Mouse (Mus musculus) myocyte (in vitro differentiated cells): Measurements from ENCODE around the gene Tmprss5. TPM values are rescaled to one million over a fixed set of nuclear protein-coding genes. Genes with fewer than 3 reads are reported as not detected.

Experiments used
- H3K27me3 ChIP-seq: one replicate; pipeline ENCODE4 v1.6.1; 2011; ENCODE audit not compliant: control insufficient read depth, insufficient read depth, insufficient read length
- H3K36me3 ChIP-seq: one replicate; pipeline ENCODE4 v1.6.1; 2011; ENCODE audit not compliant: control insufficient read depth, insufficient read depth
- H3K4me2 ChIP-seq: one replicate; pipeline ENCODE4 v1.6.1; 2011; ENCODE audit warnings: low read depth, control low read depth
- H3K4me3 ChIP-seq: one replicate; pipeline ENCODE4 v1.5.1; 2011; ENCODE audit warnings: mild to moderate bottlenecking, control low read depth, moderate library complexity
- H3K79me2 ChIP-seq: one replicate; pipeline ENCODE4 v1.6.1; 2011; ENCODE audit not compliant: control insufficient read depth, insufficient read depth
- H3ac ChIP-seq: one replicate; pipeline ENCODE4 v1.6.1; 2011; ENCODE audit not compliant: control insufficient read depth, insufficient read length
- CEBPB ChIP-seq: IDR thresholded peaks from 2 replicates; pipeline ENCODE4 v1.6.1; 2011; ENCODE audit warnings: mild to moderate bottlenecking, moderate library complexity; ENCODE audit not compliant: poor library complexity, insufficient read depth, severe bottlenecking
- E2F4 ChIP-seq: IDR thresholded peaks from one replicate; pipeline ENCODE4 v1.6.1; 2011; ENCODE audit warnings: mild to moderate bottlenecking, control low read depth, moderate library complexity; ENCODE audit not compliant: insufficient read depth
- MAX ChIP-seq: IDR thresholded peaks from one replicate; pipeline ENCODE4 v1.6.1; 2011; ENCODE audit warnings: low read depth, mild to moderate bottlenecking, control low read depth
- MYOD1 ChIP-seq, 3 experiments: IDR thresholded peaks; one replicate each; pipeline ENCODE4 v1.6.1; 2011; ENCODE audit warnings: control low read depth in 2 of 3, low read depth in 2 of 3, mild to moderate bottlenecking in 2 of 3, moderate library complexity in 1 of 3; ENCODE audit not compliant: insufficient read length in 2 of 3, control insufficient read depth in 1 of 3
- MYOG ChIP-seq, 3 experiments: IDR thresholded peaks; one replicate each; pipeline ENCODE4 v1.6.1; 2011; ENCODE audit warnings: control low read depth in 2 of 3, low read depth in 2 of 3, mild to moderate bottlenecking in 2 of 3; ENCODE audit not compliant: insufficient read length in 2 of 3, control insufficient read depth in 1 of 3, insufficient read depth in 1 of 3
- POLR2A ChIP-seq: IDR thresholded peaks from one replicate; pipeline ENCODE4 v1.6.1; 2011; ENCODE audit warnings: low read depth, mild to moderate bottlenecking, control low read depth, moderate library complexity; ENCODE audit not compliant: insufficient read length
- POLR2AphosphoS2 ChIP-seq: IDR thresholded peaks from one replicate; pipeline ENCODE4 v1.6.1; 2011; ENCODE audit warnings: low read depth, control low read depth; ENCODE audit not compliant: insufficient read length
- REST ChIP-seq: IDR thresholded peaks from one replicate; pipeline ENCODE4 v1.6.1; 2011; ENCODE audit warnings: mild to moderate bottlenecking, control low read depth, moderate library complexity; ENCODE audit not compliant: insufficient read depth, insufficient read length
- SRF ChIP-seq: IDR thresholded peaks from one replicate; pipeline ENCODE4 v1.6.1; 2011; ENCODE audit warnings: low read depth; ENCODE audit not compliant: control insufficient read depth, insufficient read length
- TCF12 ChIP-seq: IDR thresholded peaks from one replicate; pipeline ENCODE4 v1.6.1; 2011; ENCODE audit warnings: mild to moderate bottlenecking, control low read depth; ENCODE audit not compliant: poor library complexity, insufficient read depth, severe bottlenecking
- TCF3 ChIP-seq: IDR thresholded peaks from one replicate; pipeline ENCODE4 v1.6.1; 2011; ENCODE audit warnings: low read depth, control low read depth; ENCODE audit not compliant: insufficient read length
- USF1 ChIP-seq: IDR thresholded peaks from one replicate; pipeline ENCODE4 v1.6.1; 2011; ENCODE audit warnings: low read depth, mild to moderate bottlenecking, control low read depth, moderate library complexity
- polyA plus RNA-seq: library from polyadenylated mRNA; unstranded; fragments of >200 nt; fragmentation: generic; extraction: Trizol; gene quantifications from one replicate; pipeline ENCODE4 v1.2.1, GENCODE M21; 2012; ENCODE audit warnings: missing spikeins

Tmprss5 gene
- polyA plus RNA-seq: not detected

- no peak for TF ChIP-seq MYOD1 (IDR thresholded peaks at IDR 0.05; ENCODE audit: control insufficient read depth in 1 of 3, insufficient read length in 2 of 3, low read depth in 2 of 3)
- TF ChIP-seq SRF: no peak
- no peak for TF ChIP-seq POLR2A
- TF ChIP-seq TCF3: no peak
- no peak for TF ChIP-seq E2F4
- no peak for TF ChIP-seq REST
- TF ChIP-seq CEBPB: no peak
- TF ChIP-seq MAX: no peak
- no peak for TF ChIP-seq USF1
- TF ChIP-seq TCF12: no peak
- no peak for TF ChIP-seq POLR2AphosphoS2
- no peak for TF ChIP-seq MYOG (IDR thresholded peaks at IDR 0.05; ENCODE audit: control insufficient read depth in 1 of 3, insufficient read depth in 1 of 3, insufficient read length in 2 of 3, low read depth in 2 of 3)
- Histone ChIP-seq H3K27me3 (no peaks in the 10 kb centered on the region), H3ac (no peak within 1 kb of the TSS), H3K4me3 (no peak within 1 kb of the TSS), H3K4me2 (no peak within 1 kb of the TSS), H3K36me3 (peaks cover 16% of the 10 kb centered on the region), H3K79me2 (no peaks in the 10 kb centered on the region)
These were observed at the start of gene Tmprss5 for GRCm38 (mm10) chr9:49081107-49081506. Gene Tmprss5, plus strand, starts transcription at chr9:49081260.

GRCm38 (mm10) chr9:49034764-49035163 lies 46.3 kb upstream of the Tmprss5 start:
- no peak overlapping the region for H3ac ChIP-seq
- no peaks in the 10 kb centered on the region for H3K79me2 ChIP-seq
- H3K4me2 ChIP-seq: no peak overlapping the region
- no peaks in the 10 kb centered on the region for H3K27me3 ChIP-seq
- H3K36me3 ChIP-seq: peaks cover 28% of the 10 kb centered on the region
- H3K4me3 ChIP-seq: no peak overlapping the region
- TF ChIP-seq CEBPB (0 out of 2 replicates have a peak, but pooled peaks have one; percentile 32), MYOD1 (IDR thresholded peaks at IDR 0.05; ENCODE audit: control insufficient read depth in 1 of 3, insufficient read length in 2 of 3, low read depth in 2 of 3) (peak in 1 of 3 experiments; percentile 44), MYOG (IDR thresholded peaks at IDR 0.05; ENCODE audit: control insufficient read depth in 1 of 3, insufficient read depth in 1 of 3, insufficient read length in 2 of 3, low read depth in 2 of 3) (peak in 1 of 3 experiments; percentile 15), TCF3 (no peak)

GRCm38 (mm10) chr9:49050901-49051300 lies 30.2 kb upstream of the Tmprss5 start:
- no peak overlapping the region for H3K4me2 ChIP-seq
- no peaks in the 10 kb centered on the region for H3K27me3 ChIP-seq
- H3K36me3 ChIP-seq: no peaks in the 10 kb centered on the region
- peaks cover 1% of the 10 kb centered on the region for H3K79me2 ChIP-seq
- H3ac ChIP-seq: no peak overlapping the region
- H3K4me3 ChIP-seq: no peak overlapping the region
- TF ChIP-seq SRF (no peak), USF1 (no peak), POLR2A (no peak), REST (no peak), MYOG (IDR thresholded peaks at IDR 0.05; ENCODE audit: control insufficient read depth in 1 of 3, insufficient read depth in 1 of 3, insufficient read length in 2 of 3, low read depth in 2 of 3) (no peak), POLR2AphosphoS2 (no peak), TCF12 (no peak), MYOD1 (IDR thresholded peaks at IDR 0.05; ENCODE audit: control insufficient read depth in 1 of 3, insufficient read length in 2 of 3, low read depth in 2 of 3) (no peak), MAX (no peak), TCF3 (no peak), CEBPB (no peak)

- TF ChIP-seq MYOD1 (IDR thresholded peaks at IDR 0.05; ENCODE audit: control insufficient read depth in 1 of 3, insufficient read length in 2 of 3, low read depth in 2 of 3) (peak in 2 of 3 experiments; percentile 42 to 62), REST (no peak), CEBPB (no peak)
- no peaks in the 10 kb centered on the region for H3K27me3 ChIP-seq
- H3ac ChIP-seq: no peak overlapping the region
- no peak overlapping the region for H3K4me3 ChIP-seq
- no peak overlapping the region for H3K4me2 ChIP-seq
- peaks cover 6% of the 10 kb centered on the region for H3K79me2 ChIP-seq
- no peaks in the 10 kb centered on the region for H3K36me3 ChIP-seq
These were observed 29.7 kb upstream of the Tmprss5 start for GRCm38 (mm10) chr9:49051349-49051748.

- Histone ChIP-seq H3K4me2 (no peak overlapping the region), H3K79me2 (peaks cover 13% of the 10 kb centered on the region), H3K36me3 (no peaks in the 10 kb centered on the region), H3K4me3 (no peak overlapping the region), H3K27me3 (no peaks in the 10 kb centered on the region), H3ac (no peak overlapping the region)
- TF ChIP-seq CEBPB: no peak
- TF ChIP-seq USF1: no peak
- TF ChIP-seq TCF3: no peak
- no peak for TF ChIP-seq POLR2A
- no peak for TF ChIP-seq MYOD1 (IDR thresholded peaks at IDR 0.05; ENCODE audit: control insufficient read depth in 1 of 3, insufficient read length in 2 of 3, low read depth in 2 of 3)
- TF ChIP-seq E2F4: no peak
- no peak for TF ChIP-seq MAX
- TF ChIP-seq REST: no peak
These were observed 27.0 kb upstream of the Tmprss5 start for GRCm38 (mm10) chr9:49054028-49054427.
